Mouse (Mus musculus): ENCODE measurements around the gene Rhoa. TPM values are rescaled to one million over a fixed set of nuclear protein-coding genes. Genes with fewer than 3 reads are reported as not detected.
"Not testable (repeated sequence)": the region's sequence is repeated elsewhere in the genome, so short reads cannot be mapped to it uniquely, and the experiment has no call there.

Rhoa gene
- total RNA-seq, 2 experiments from 2014 or later: 148 to 303 TPM

- peak; percentile 98 for ATAC-seq (replicated peaks; ENCODE audit: low FRiP score, low TSS enrichment, poor library complexity, severe bottlenecking)
Observed at GRCm38 (mm10) chr9:108284410-108284809, 21.5 kb upstream of the Rhoa start.

GRCm38 (mm10) chr9:108287526-108288238 is 18.2 kb upstream of the Rhoa start:
- ATAC-seq (replicated peaks; ENCODE audit: low FRiP score, low TSS enrichment, poor library complexity, severe bottlenecking): not testable (repeated sequence)

- no peak for ATAC-seq (replicated peaks; ENCODE audit: low FRiP score, low TSS enrichment, poor library complexity, severe bottlenecking)
Observed at GRCm38 (mm10) chr9:108289347-108289746, 16.6 kb upstream of the Rhoa start.

GRCm38 (mm10) chr9:108290016-108290750 is 15.7 kb upstream of the Rhoa start, which contains the start of gene Nicn1:
Nicn1 (plus strand) TSS chr9:108290429.
- ATAC-seq (replicated peaks; ENCODE audit: low FRiP score, low TSS enrichment, poor library complexity, severe bottlenecking): peak; percentile 99

- ATAC-seq (replicated peaks; ENCODE audit: low FRiP score, low TSS enrichment, poor library complexity, severe bottlenecking): no peak
Observed at GRCm38 (mm10) chr9:108290773-108291172, 15.2 kb upstream of the Rhoa start.

GRCm38 (mm10) chr9:108296453-108297355 is 9.2 kb upstream of the Rhoa start, which contains the start of gene Amt:
Amt (plus strand) TSS chr9:108296853.
- no peak for ATAC-seq (replicated peaks; ENCODE audit: low FRiP score, low TSS enrichment, poor library complexity, severe bottlenecking)

- ATAC-seq (replicated peaks; ENCODE audit: low FRiP score, low TSS enrichment, poor library complexity, severe bottlenecking): no peak
Observed at GRCm38 (mm10) chr9:108301853-108302252, 4.1 kb upstream of the Rhoa start.

GRCm38 (mm10) chr9:108304716-108305115 is 1.2 kb upstream of the Rhoa start:
- ATAC-seq (replicated peaks; ENCODE audit: low FRiP score, low TSS enrichment, poor library complexity, severe bottlenecking): peak; percentile 31; the same call in 1 of the 2 replicates

- 0 out of 2 replicates have a peak, but pooled peaks have one; percentile 1 for ATAC-seq (replicated peaks; ENCODE audit: low FRiP score, low TSS enrichment, poor library complexity, severe bottlenecking)
Observed at GRCm38 (mm10) chr9:108305170-108305569, 759 bp upstream of the Rhoa start.

GRCm38 (mm10) chr9:108306571-108306980 is 647 bp downstream of the Rhoa start:
- ATAC-seq (replicated peaks; ENCODE audit: low FRiP score, low TSS enrichment, poor library complexity, severe bottlenecking): peak; percentile 45

- no peak for ATAC-seq (replicated peaks; ENCODE audit: low FRiP score, low TSS enrichment, poor library complexity, severe bottlenecking)
Observed at GRCm38 (mm10) chr9:108307021-108307807, 1.3 kb downstream of the Rhoa start.

GRCm38 (mm10) chr9:108308141-108308540 is 2.2 kb downstream of the Rhoa start:
- ATAC-seq (replicated peaks; ENCODE audit: low FRiP score, low TSS enrichment, poor library complexity, severe bottlenecking): no peak

- 0 out of 2 replicates have a peak, but pooled peaks have one; percentile 37 for ATAC-seq (replicated peaks; ENCODE audit: low FRiP score, low TSS enrichment, poor library complexity, severe bottlenecking)
Observed at GRCm38 (mm10) chr9:108317572-108317971, 11.6 kb downstream of the Rhoa start.

- no peak for ATAC-seq (replicated peaks; ENCODE audit: low FRiP score, low TSS enrichment, poor library complexity, severe bottlenecking)
Observed at GRCm38 (mm10) chr9:108318462-108318861, 12.5 kb downstream of the Rhoa start.

GRCm38 (mm10) chr9:108322054-108322453 is 16.1 kb downstream of the Rhoa start:
- not testable (repeated sequence) for ATAC-seq (replicated peaks; ENCODE audit: low FRiP score, low TSS enrichment, poor library complexity, severe bottlenecking)

GRCm38 (mm10) chr9:108324784-108325183 is 18.9 kb downstream of the Rhoa start:
- ATAC-seq (replicated peaks; ENCODE audit: low FRiP score, low TSS enrichment, poor library complexity, severe bottlenecking): no peak

GRCm38 (mm10) chr9:108325811-108326210 is 19.9 kb downstream of the Rhoa start:
- ATAC-seq (replicated peaks; ENCODE audit: low FRiP score, low TSS enrichment, poor library complexity, severe bottlenecking): no peak

GRCm38 (mm10) chr9:108337848-108338550 is 32.1 kb downstream of the Rhoa start:
- no peak for ATAC-seq (replicated peaks; ENCODE audit: low FRiP score, low TSS enrichment, poor library complexity, severe bottlenecking)

Measured in megakaryocyte-erythroid progenitor cell, adult 5-6 weeks (primary cell).